Mouse (Mus musculus) heart, embryonic 11.5 days (tissue): ENCODE data around the gene Ctnna3. TPM values are rescaled to one million over a fixed set of nuclear protein-coding genes. Genes with fewer than 3 reads are reported as not detected.

Experiments used
- ATAC-seq: fragments of 200-750 bp; cut with Nextera tagmentation; replicated peaks from 2 replicates; pipeline ENCODE4 v1.8.0; 2017; ENCODE audit warnings: moderate library complexity; ENCODE audit not compliant: insufficient number of reproducible peaks, low FRiP score, low TSS enrichment
- H3K27ac ChIP-seq: fragments of 300-500 bp; sonication (generic); 2 replicates; pipeline ENCODE4 v1.5.1; 2014; ENCODE audit warnings: mild to moderate bottlenecking, low read depth, low read length
- H3K27me3 ChIP-seq: fragments of 300-500 bp; sonication (generic); 2 replicates; pipeline ENCODE4 v1.6.1; 2014; ENCODE audit warnings: mild to moderate bottlenecking, low read length, mixed read lengths; ENCODE audit not compliant: control insufficient read depth, insufficient read depth
- H3K36me3 ChIP-seq: fragments of 300-500 bp; sonication (generic); 2 replicates; pipeline ENCODE4 v1.6.1; 2014; ENCODE audit warnings: mild to moderate bottlenecking, low read length, moderate library complexity, mixed read lengths; ENCODE audit not compliant: control insufficient read depth, insufficient read depth
- H3K4me1 ChIP-seq: fragments of 300-500 bp; sonication (generic); 2 replicates; pipeline ENCODE4 v1.6.1; 2014; ENCODE audit warnings: low read length; ENCODE audit not compliant: control insufficient read depth, insufficient read depth
- H3K4me2 ChIP-seq: fragments of 300-500 bp; sonication (generic); 2 replicates; pipeline ENCODE4 v1.6.1; 2014; ENCODE audit warnings: mild to moderate bottlenecking, moderate library complexity
- H3K4me3 ChIP-seq: fragments of 300-500 bp; sonication (generic); 2 replicates; pipeline ENCODE4 v1.5.1; 2014; ENCODE audit warnings: low read depth, low read length
- H3K9ac ChIP-seq: fragments of 300-500 bp; sonication (generic); 2 replicates; pipeline ENCODE4 v1.6.1; 2014; ENCODE audit warnings: mild to moderate bottlenecking, low read depth, low read length, moderate library complexity
- H3K9me3 ChIP-seq: fragments of 300-500 bp; sonication (generic); replicated peaks from 2 replicates; pipeline ENCODE4 v1.6.1; 2016; ENCODE audit warnings: low read length; ENCODE audit not compliant: control insufficient read depth
- WGBS: fragments of 180-500 bp; shearing (Covaris S2); extraction: QIAGEN DNeasy Blood & Tissue Kit; methylation state at CpG from one replicate; pipeline ENCODE4 v1.1.7; 2014; ENCODE audit not compliant: insufficient replicate concordance; 5-methylcytosine and 5-hydroxymethylcytosine counted together
- polyA plus RNA-seq: library from polyadenylated mRNA; unstranded; fragments of >200 nt; fragmentation: Nextera tagmentation; extraction: Ambion mirVana; gene quantifications from 2 replicates; pipeline ENCODE4 v1.2.1, GENCODE M21; 2014

The Ctnna3 gene
- polyA plus RNA-seq, 1 experiment from 2014 or later = 19.0 TPM

- Histone ChIP-seq H3K9ac (no peak overlapping the region), H3K27ac (no peak overlapping the region), H3K27me3 (no peaks in the 10 kb centered on the region), H3K4me2 (no peak overlapping the region), H3K9me3 (no peaks in the 10 kb centered on the region), H3K4me1 (no peaks in the 10 kb centered on the region), H3K36me3 (no peaks in the 10 kb centered on the region), H3K4me3 (no peak overlapping the region)
- no peak for ATAC-seq
These were observed 601.0 kb downstream of the Ctnna3 start for GRCm38 (mm10) chr10:64030901-64031300.

- H3K4me2 ChIP-seq = no peak overlapping the region
- no peaks in the 10 kb centered on the region for H3K36me3 ChIP-seq
These were observed 610.0 kb downstream of the Ctnna3 start for GRCm38 (mm10) chr10:64039760-64040535.

GRCm38 (mm10) chr10:64041218-64041617, 611.3 kb downstream of the Ctnna3 start:
- Histone ChIP-seq H3K4me2 (no peak overlapping the region), H3K4me3 (no peak overlapping the region), H3K9ac (no peak overlapping the region), H3K27me3 (no peaks in the 10 kb centered on the region), H3K36me3 (no peaks in the 10 kb centered on the region), H3K9me3 (no peaks in the 10 kb centered on the region), H3K4me1 (peaks cover 9% of the 10 kb centered on the region; the same call in 1 of the 2 replicates), H3K27ac (no peak overlapping the region)
- no peak for ATAC-seq
- 82% methylated on average over 7 of the region's 7 CpGs for WGBS

More at GRCm38 (mm10) chr10:64039760-64040535, 610.0 kb downstream of the Ctnna3 start:
- H3K4me1 ChIP-seq = peaks cover 9% of the 10 kb centered on the region; the same call in 1 of the 2 replicates
- no peak overlapping the region for H3K9ac ChIP-seq
- WGBS = 71% methylated on average over 17 of the region's 17 CpGs
- no peak for ATAC-seq
- no peak overlapping the region for H3K27ac ChIP-seq
- H3K9me3 ChIP-seq = no peaks in the 10 kb centered on the region
- no peaks in the 10 kb centered on the region for H3K27me3 ChIP-seq
- H3K4me3 ChIP-seq = no peak overlapping the region

- Histone ChIP-seq H3K9me3 (no peaks in the 10 kb centered on the region), H3K4me1 (peaks cover 9% of the 10 kb centered on the region; the same call in 1 of the 2 replicates), H3K9ac (no peak overlapping the region), H3K27ac (no peak overlapping the region), H3K4me2 (no peak overlapping the region), H3K4me3 (no peak overlapping the region), H3K27me3 (no peaks in the 10 kb centered on the region), H3K36me3 (no peaks in the 10 kb centered on the region)
- no peak for ATAC-seq
- WGBS = 81% methylated on average over 11 of the region's 11 CpGs
These were observed 612.0 kb downstream of the Ctnna3 start for GRCm38 (mm10) chr10:64041892-64042291.

GRCm38 (mm10) chr10:64049151-64049550, 619.3 kb downstream of the Ctnna3 start:
- no peak overlapping the region for H3K9ac ChIP-seq
- H3K9me3 ChIP-seq = no peaks in the 10 kb centered on the region
- no peaks in the 10 kb centered on the region for H3K36me3 ChIP-seq
- 61% methylated on average over 6 of the region's 6 CpGs for WGBS
- no peak overlapping the region for H3K4me3 ChIP-seq
- H3K4me2 ChIP-seq = no peak overlapping the region
- no peak overlapping the region for H3K27ac ChIP-seq
- no peaks in the 10 kb centered on the region for H3K4me1 ChIP-seq
- H3K27me3 ChIP-seq = no peaks in the 10 kb centered on the region
- no peak for ATAC-seq

GRCm38 (mm10) chr10:64049946-64050345, 620.0 kb downstream of the Ctnna3 start:
- no peak overlapping the region for H3K4me2 ChIP-seq

GRCm38 (mm10) chr10:64063704-64064103, 633.8 kb downstream of the Ctnna3 start:
- Histone ChIP-seq H3K27ac (no peak overlapping the region), H3K36me3 (no peaks in the 10 kb centered on the region), H3K4me1 (peaks cover under 1% of the 10 kb centered on the region; the same call in 1 of the 2 replicates), H3K27me3 (no peaks in the 10 kb centered on the region), H3K4me2 (no peak overlapping the region), H3K9me3 (no peaks in the 10 kb centered on the region), H3K9ac (no peak overlapping the region), H3K4me3 (no peak overlapping the region)
- 71% methylated on average over 9 of the region's 9 CpGs for WGBS
- no peak for ATAC-seq

More at GRCm38 (mm10) chr10:64049946-64050345, 620.0 kb downstream of the Ctnna3 start:
- H3K9me3 ChIP-seq = no peaks in the 10 kb centered on the region
- H3K27me3 ChIP-seq = no peaks in the 10 kb centered on the region
- WGBS = 88% methylated on average over 6 of the region's 6 CpGs
- H3K9ac ChIP-seq = no peak overlapping the region
- H3K27ac ChIP-seq = no peak overlapping the region
- ATAC-seq = no peak
- H3K36me3 ChIP-seq = no peaks in the 10 kb centered on the region
- H3K4me3 ChIP-seq = no peak overlapping the region
- no peaks in the 10 kb centered on the region for H3K4me1 ChIP-seq

GRCm38 (mm10) chr10:64075944-64076343, 646.0 kb downstream of the Ctnna3 start:
- Histone ChIP-seq H3K36me3 (no peaks in the 10 kb centered on the region), H3K9ac (no peak overlapping the region), H3K4me2 (no peak overlapping the region), H3K9me3 (no peaks in the 10 kb centered on the region), H3K4me3 (no peak overlapping the region), H3K27ac (no peak overlapping the region), H3K27me3 (no peaks in the 10 kb centered on the region), H3K4me1 (peaks cover 9% of the 10 kb centered on the region)
- 33% methylated on average over 5 of the region's 5 CpGs for WGBS
- no peak; the same call in 1 of the 2 replicates for ATAC-seq
